ENCODE assay signal across 18 mouse cellular contexts in genomic region chr17:27119540-27119895, GRCm38 (mm10). TPM values are rescaled to one million over a fixed set of nuclear protein-coding genes. Genes with fewer than 3 reads are reported as not detected.
"Had no signal": no experiment of that assay in that cellular context is flagged by ENCODE, and none has a peak within 500 bp of the region (broad histone marks: within the 10 kb centered on the region; RNA-seq: fewer than 3 reads in every experiment).

No protein-coding gene starts in this region.

- DNase-seq: lung, adult 18-20 months; lung, embryonic 14.5 days; midbrain, embryonic 14.5 days; retina, postnatal 1 day; right cerebral cortex, adult 18-20 months; right cerebral cortex, postnatal 25 days; right cerebral cortex, postnatal 4 days; spleen, adult 18-20 months; thymus, adult 2 months; thymus, postnatal 25 days; thymus, postnatal 4 days had no signal

- H3K9me3 ChIP-seq: midbrain, embryonic 12.5 days; neural tube, embryonic 13.5 days; neural tube, embryonic 15.5 days had no signal

- H3K4me3 ChIP-seq: midbrain, embryonic 10.5 days; midbrain, embryonic 12.5 days; myocyte; neural tube, embryonic 13.5 days; neural tube, embryonic 15.5 days had no signal

- H3K9ac ChIP-seq: lung, embryonic 14.5 days; midbrain, embryonic 12.5 days; neural tube, embryonic 15.5 days had no signal

- H3K4me2 ChIP-seq: lung, embryonic 14.5 days; neural tube, embryonic 13.5 days; neural tube, embryonic 15.5 days had no signal

- H3K27ac ChIP-seq: neural tube, embryonic 13.5 days; neural tube, embryonic 15.5 days had no signal

RNA-seq across cellular contexts. Expression of gene Ip6k3, which starts 48.1 kb away (rescaled TPM):
- total RNA-seq: megakaryocyte-erythroid progenitor cell, adult 5-6 weeks had no signal
- polyA plus RNA-seq: lung, embryonic 14.5 days; midbrain, embryonic 10.5 days; small intestine, adult 2 months had no signal
